Mouse (Mus musculus): ENCODE results near the gene Sypl2. TPM values are rescaled to one million over a fixed set of nuclear protein-coding genes. Genes with fewer than 3 reads are reported as not detected.
A peak's percentile ranks its signal among the peaks of the same experiment; 100 is the strongest.

The Sypl2 gene
- polyA plus RNA-seq, 1 experiment from 2014 or later, result 2.3 TPM

DNA sequence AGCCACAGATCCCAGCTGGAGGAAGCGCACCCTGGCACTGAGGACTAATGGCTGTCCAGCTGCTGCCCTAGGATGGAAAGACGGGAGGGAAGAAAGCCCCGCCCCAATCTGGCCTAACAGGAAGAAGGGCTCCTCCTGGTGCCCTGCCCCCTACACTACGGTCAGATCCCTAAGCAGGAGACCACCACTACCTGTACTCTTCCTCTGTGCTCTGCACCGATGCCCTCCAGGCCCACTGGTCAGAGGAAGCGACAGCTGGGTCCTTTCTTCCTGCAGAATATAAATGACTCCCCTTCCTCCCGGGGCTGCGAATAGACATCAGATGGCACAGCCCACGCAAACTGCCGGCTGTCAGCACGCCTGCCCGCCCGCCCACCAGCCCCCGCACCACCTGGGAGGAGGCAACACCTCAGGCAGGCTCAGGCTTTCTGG lies 29.4 kb downstream of the Sypl2 start:
- Histone ChIP-seq H3K27me3 (replicated peaks; ENCODE audit: control insufficient read depth, insufficient read depth, low read length) (no peaks in the 10 kb centered on the region), H3K9me3 (ENCODE audit: control insufficient read depth, low read length) (no peaks in the 10 kb centered on the region), H3K36me3 (ENCODE audit: control insufficient read depth, insufficient read depth) (peaks cover 7% of the 10 kb centered on the region), H3K4me2 (ENCODE audit: low read length) (peak overlapping the region; percentile 36), H3K4me3 (replicated peaks; ENCODE audit: low read length) (no peak overlapping the region), H3K9ac (replicated peaks; ENCODE audit: low read depth, low read length) (peak overlapping the region; percentile 45), H3K4me1 (replicated peaks; ENCODE audit: control insufficient read depth, insufficient read depth, low read length) (peaks cover 39% of the 10 kb centered on the region), H3K27ac (ENCODE audit: low read length) (peak overlapping the region; percentile 78)
- peak; percentile 12; the same call in 1 of the 2 replicates for ATAC-seq
- 19% methylated on average over 14 of the region's 14 CpGs for WGBS

GRCm38 (mm10) chr3:108195941-108196590 lies 30.4 kb downstream of the Sypl2 start:
- Histone ChIP-seq H3K9ac (replicated peaks; ENCODE audit: low read depth, low read length) (no peak overlapping the region; the same call in 1 of the 2 replicates), H3K27me3 (replicated peaks; ENCODE audit: control insufficient read depth, insufficient read depth, low read length) (no peaks in the 10 kb centered on the region), H3K4me1 (replicated peaks; ENCODE audit: control insufficient read depth, insufficient read depth, low read length) (peaks cover 36% of the 10 kb centered on the region), H3K9me3 (ENCODE audit: control insufficient read depth, low read length) (no peaks in the 10 kb centered on the region), H3K36me3 (ENCODE audit: control insufficient read depth, insufficient read depth) (peaks cover 7% of the 10 kb centered on the region), H3K27ac (ENCODE audit: low read length) (peak overlapping the region; percentile 78), H3K4me2 (ENCODE audit: low read length) (no peak overlapping the region), H3K4me3 (replicated peaks; ENCODE audit: low read length) (no peak overlapping the region)
- WGBS, result 54% methylated on average over 7 of the region's 7 CpGs
- ATAC-seq, result peak; percentile 47

DNA sequence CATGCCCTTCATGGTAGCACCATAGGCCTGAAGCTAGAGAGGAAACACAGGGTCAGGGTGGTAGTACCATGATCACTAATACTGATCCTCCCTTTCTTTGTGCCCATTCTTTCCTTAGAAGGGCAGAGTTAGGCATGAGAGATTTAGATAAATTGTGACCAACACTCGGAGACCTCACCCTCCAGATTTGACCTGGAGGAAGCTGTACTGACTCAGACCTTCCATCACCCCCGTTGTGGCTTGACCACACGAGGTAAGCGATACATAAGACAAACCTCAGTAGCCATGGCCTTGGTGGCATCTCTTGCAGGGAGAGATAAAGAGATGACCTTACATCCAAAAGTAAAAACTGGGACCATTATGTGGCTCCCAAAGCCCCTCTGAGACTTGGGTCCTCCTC lies 31.2 kb downstream of the Sypl2 start:
- no peak overlapping the region for H3K4me3 ChIP-seq (replicated peaks; ENCODE audit: low read length)
- no peaks in the 10 kb centered on the region for H3K9me3 ChIP-seq (ENCODE audit: control insufficient read depth, low read length)
- H3K4me2 ChIP-seq (ENCODE audit: low read length), result no peak overlapping the region
- no peak for ATAC-seq
- H3K9ac ChIP-seq (replicated peaks; ENCODE audit: low read depth, low read length), result no peak overlapping the region
- 86% methylated on average over 4 of the region's 4 CpGs for WGBS
- H3K36me3 ChIP-seq (ENCODE audit: control insufficient read depth, insufficient read depth), result peaks cover 7% of the 10 kb centered on the region
- H3K4me1 ChIP-seq (replicated peaks; ENCODE audit: control insufficient read depth, insufficient read depth, low read length), result peaks cover 32% of the 10 kb centered on the region
- H3K27ac ChIP-seq (ENCODE audit: low read length), result no peak overlapping the region
- H3K27me3 ChIP-seq (replicated peaks; ENCODE audit: control insufficient read depth, insufficient read depth, low read length), result no peaks in the 10 kb centered on the region

GRCm38 (mm10) chr3:108193686-108194085 lies 32.8 kb downstream of the Sypl2 start:
- H3K27ac ChIP-seq (ENCODE audit: low read length), result no peak overlapping the region
- no peak overlapping the region for H3K4me3 ChIP-seq (replicated peaks; ENCODE audit: low read length)
- ATAC-seq, result no peak
- H3K9me3 ChIP-seq (ENCODE audit: control insufficient read depth, low read length), result no peaks in the 10 kb centered on the region
- peaks cover 31% of the 10 kb centered on the region for H3K4me1 ChIP-seq (replicated peaks; ENCODE audit: control insufficient read depth, insufficient read depth, low read length)
- H3K27me3 ChIP-seq (replicated peaks; ENCODE audit: control insufficient read depth, insufficient read depth, low read length), result no peaks in the 10 kb centered on the region
- WGBS, result 79% methylated on average over 4 of the region's 4 CpGs
- H3K36me3 ChIP-seq (ENCODE audit: control insufficient read depth, insufficient read depth), result peaks cover 3% of the 10 kb centered on the region; the same call in 1 of the 2 replicates
- H3K4me2 ChIP-seq (ENCODE audit: low read length), result no peak overlapping the region
- no peak overlapping the region for H3K9ac ChIP-seq (replicated peaks; ENCODE audit: low read depth, low read length)

GRCm38 (mm10) chr3:108189897-108190296 lies 36.6 kb downstream of the Sypl2 start:
- H3K4me2 ChIP-seq (ENCODE audit: low read length), result no peak overlapping the region
- no peak overlapping the region for H3K27ac ChIP-seq (ENCODE audit: low read length)
- 65% methylated on average over 5 of the region's 5 CpGs for WGBS
- ATAC-seq, result no peak
- peaks cover 28% of the 10 kb centered on the region for H3K4me1 ChIP-seq (replicated peaks; ENCODE audit: control insufficient read depth, insufficient read depth, low read length)
- H3K4me3 ChIP-seq (replicated peaks; ENCODE audit: low read length), result no peak overlapping the region
- H3K27me3 ChIP-seq (replicated peaks; ENCODE audit: control insufficient read depth, insufficient read depth, low read length), result no peaks in the 10 kb centered on the region
- no peak overlapping the region for H3K9ac ChIP-seq (replicated peaks; ENCODE audit: low read depth, low read length)
- no peaks in the 10 kb centered on the region for H3K9me3 ChIP-seq (ENCODE audit: control insufficient read depth, low read length)
- no peaks in the 10 kb centered on the region for H3K36me3 ChIP-seq (ENCODE audit: control insufficient read depth, insufficient read depth)

GRCm38 (mm10) chr3:108188716-108189490 lies 37.5 kb downstream of the Sypl2 start:
- peaks cover 28% of the 10 kb centered on the region for H3K4me1 ChIP-seq (replicated peaks; ENCODE audit: control insufficient read depth, insufficient read depth, low read length)
- H3K4me2 ChIP-seq (ENCODE audit: low read length), result no peak overlapping the region
- H3K27me3 ChIP-seq (replicated peaks; ENCODE audit: control insufficient read depth, insufficient read depth, low read length), result no peaks in the 10 kb centered on the region
- no peaks in the 10 kb centered on the region for H3K9me3 ChIP-seq (ENCODE audit: control insufficient read depth, low read length)
- H3K9ac ChIP-seq (replicated peaks; ENCODE audit: low read depth, low read length), result no peak overlapping the region
- ATAC-seq, result no peak
- H3K27ac ChIP-seq (ENCODE audit: low read length), result no peak overlapping the region
- H3K36me3 ChIP-seq (ENCODE audit: control insufficient read depth, insufficient read depth), result no peaks in the 10 kb centered on the region
- WGBS, result 76% methylated on average over 9 of the region's 9 CpGs
- H3K4me3 ChIP-seq (replicated peaks; ENCODE audit: low read length), result no peak overlapping the region

- peak; percentile 8; the same call in 1 of the 2 replicates for ATAC-seq
- peak overlapping the region; percentile 81 for H3K9ac ChIP-seq (replicated peaks; ENCODE audit: low read depth, low read length)
Measured at GRCm38 (mm10) chr3:108187111-108187795, 39.2 kb downstream of the Sypl2 start.

GRCm38 (mm10) chr3:108186098-108187047 lies 40.1 kb downstream of the Sypl2 start, which contains the start of gene Amigo1:
Amigo1 (plus strand) TSS chr3:108186335.
- Histone ChIP-seq H3K4me3 (replicated peaks; ENCODE audit: low read length) (peak within 1 kb of the TSS; percentile 74), H3K4me2 (ENCODE audit: low read length) (peak within 1 kb of the TSS; percentile 80), H3K27ac (ENCODE audit: low read length) (no peak within 1 kb of the TSS), H3K9me3 (ENCODE audit: control insufficient read depth, low read length) (no peaks in the 10 kb centered on the region), H3K9ac (replicated peaks; ENCODE audit: low read depth, low read length) (peak within 1 kb of the TSS; percentile 81), H3K36me3 (ENCODE audit: control insufficient read depth, insufficient read depth) (no peaks in the 10 kb centered on the region), H3K4me1 (replicated peaks; ENCODE audit: control insufficient read depth, insufficient read depth, low read length) (peaks cover 28% of the 10 kb centered on the region), H3K27me3 (replicated peaks; ENCODE audit: control insufficient read depth, insufficient read depth, low read length) (no peaks in the 10 kb centered on the region)
- 1% methylated on average over 60 of the region's 100 CpGs for WGBS
- ATAC-seq, result peak; percentile 64

More at GRCm38 (mm10) chr3:108187111-108187795, 39.2 kb downstream of the Sypl2 start:
- H3K4me1 ChIP-seq (replicated peaks; ENCODE audit: control insufficient read depth, insufficient read depth, low read length), result peaks cover 28% of the 10 kb centered on the region
- H3K4me2 ChIP-seq (ENCODE audit: low read length), result peak overlapping the region; percentile 80
- peak overlapping the region; percentile 74 for H3K4me3 ChIP-seq (replicated peaks; ENCODE audit: low read length)
- 59% methylated on average over 20 of the region's 20 CpGs for WGBS
- no peaks in the 10 kb centered on the region for H3K27me3 ChIP-seq (replicated peaks; ENCODE audit: control insufficient read depth, insufficient read depth, low read length)
- H3K27ac ChIP-seq (ENCODE audit: low read length), result no peak overlapping the region
- H3K9me3 ChIP-seq (ENCODE audit: control insufficient read depth, low read length), result no peaks in the 10 kb centered on the region
- H3K36me3 ChIP-seq (ENCODE audit: control insufficient read depth, insufficient read depth), result no peaks in the 10 kb centered on the region
